Mouse (Mus musculus): ENCODE measurements at regions not wholly inside any gene's neighbourhood (a gene's known extent, or its start where the extent isn't known, plus 50 kb on each side); places are given as distances from the start of the nearest gene placed in this dataset.

DNA sequence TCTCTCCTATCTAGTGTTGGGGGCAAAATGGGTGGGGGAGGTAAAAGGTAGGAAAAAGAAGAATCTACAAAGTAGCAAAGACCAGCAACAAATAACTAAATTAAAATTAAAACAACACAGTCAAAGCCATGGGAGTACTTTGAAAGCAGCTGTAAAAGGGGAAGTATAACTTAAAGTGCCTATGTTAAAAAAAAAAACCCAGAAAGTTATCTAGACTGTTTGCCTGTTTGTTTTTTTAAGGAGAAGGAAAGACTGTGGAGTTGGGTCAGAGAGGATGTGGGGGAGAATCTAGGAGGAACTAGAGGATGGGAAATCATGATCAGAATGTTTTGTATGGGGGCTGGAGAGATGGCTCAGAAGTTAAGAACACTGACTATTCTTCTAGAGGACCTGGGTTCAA lies 457.0 kb downstream of the Bckdhb start:
- no peak for TF ChIP-seq CTCF (IDR thresholded peaks at IDR 0.05; ENCODE audit: control insufficient read depth, insufficient read depth, low read length)
- TF ChIP-seq POLR2A (IDR thresholded peaks at IDR 0.05; ENCODE audit: borderline replicate concordance, control insufficient read depth, low read depth, low read length) = no peak
